Mouse (Mus musculus) hindbrain, embryonic 16.5 days (tissue): ENCODE results near the gene Spred2. TPM values are rescaled to one million over a fixed set of nuclear protein-coding genes. Genes with fewer than 3 reads are reported as not detected.

ENCODE experiments used
- ATAC-seq: fragments of 200-750 bp; cut with Nextera tagmentation; 2 replicates; pipeline ENCODE4 v1.8.0; 2017; ENCODE audit warnings: moderate TSS enrichment, moderate library complexity
- H3K27ac ChIP-seq: fragments of 300-500 bp; sonication (generic); 2 replicates; pipeline ENCODE4 v1.5.1; 2014; ENCODE audit warnings: low read depth, mild to moderate bottlenecking, control low read depth, low read length, moderate library complexity
- H3K27me3 ChIP-seq: fragments of 300-500 bp; sonication (generic); replicated peaks from 2 replicates; pipeline ENCODE4 v1.6.1; 2014; ENCODE audit warnings: low read length; ENCODE audit not compliant: control insufficient read depth, insufficient read depth
- H3K36me3 ChIP-seq: fragments of 300-500 bp; sonication (generic); 2 replicates; pipeline ENCODE4 v1.6.1; 2014; ENCODE audit warnings: mild to moderate bottlenecking, low read length, moderate library complexity, mixed read lengths; ENCODE audit not compliant: control insufficient read depth, insufficient read depth
- H3K4me1 ChIP-seq: fragments of 300-500 bp; sonication (generic); 2 replicates; pipeline ENCODE4 v1.6.1; 2014; ENCODE audit warnings: low read depth, low read length; ENCODE audit not compliant: control insufficient read depth, insufficient read depth
- H3K4me2 ChIP-seq: fragments of 300-500 bp; sonication (generic); 2 replicates; pipeline ENCODE4 v1.6.1; 2014; ENCODE audit warnings: mild to moderate bottlenecking, low read length, control low read depth, moderate library complexity
- H3K4me3 ChIP-seq: fragments of 300-500 bp; sonication (generic); 2 replicates; pipeline ENCODE4 v1.5.1; 2014; ENCODE audit warnings: mild to moderate bottlenecking, low read length, control low read depth, moderate library complexity
- H3K9ac ChIP-seq: fragments of 300-500 bp; sonication (generic); 2 replicates; pipeline ENCODE4 v1.6.1; 2014; ENCODE audit warnings: low read depth, mild to moderate bottlenecking, control low read depth, low read length, moderate library complexity
- H3K9me3 ChIP-seq: fragments of 300-500 bp; sonication (generic); 2 replicates; pipeline ENCODE4 v1.6.1; 2014; ENCODE audit warnings: mild to moderate bottlenecking, low read length, moderate library complexity; ENCODE audit not compliant: control insufficient read depth
- WGBS: fragments of 180-500 bp; shearing (Covaris S2); extraction: QIAGEN DNeasy Blood & Tissue Kit; methylation state at CpG from one replicate; pipeline ENCODE4 v1.1.7; 2014; 5-methylcytosine and 5-hydroxymethylcytosine counted together
- polyA plus RNA-seq: library from polyadenylated mRNA; unstranded; fragments of >200 nt; fragmentation: Nextera tagmentation; extraction: Ambion mirVana; gene quantifications from 2 replicates; pipeline ENCODE4 v1.2.1, GENCODE M21; 2015

The Spred2 gene
- polyA plus RNA-seq, 1 experiment from 2014 or later: 7.4 TPM

- H3K4me1 ChIP-seq: peaks cover 6% of the 10 kb centered on the region; the same call in 1 of the 2 replicates
- H3K4me3 ChIP-seq: no peak overlapping the region
- WGBS: 88% methylated on average over 6 of the region's 7 CpGs
- H3K36me3 ChIP-seq: no peaks in the 10 kb centered on the region
- H3K27ac ChIP-seq: no peak overlapping the region
- ATAC-seq: no peak
- H3K9ac ChIP-seq: no peak overlapping the region
- no peaks in the 10 kb centered on the region for H3K9me3 ChIP-seq
- H3K27me3 ChIP-seq: no peaks in the 10 kb centered on the region
- H3K4me2 ChIP-seq: no peak overlapping the region
Observed at GRCm38 (mm10) chr11:19946721-19947120, 22.5 kb downstream of the Spred2 start.

DNA sequence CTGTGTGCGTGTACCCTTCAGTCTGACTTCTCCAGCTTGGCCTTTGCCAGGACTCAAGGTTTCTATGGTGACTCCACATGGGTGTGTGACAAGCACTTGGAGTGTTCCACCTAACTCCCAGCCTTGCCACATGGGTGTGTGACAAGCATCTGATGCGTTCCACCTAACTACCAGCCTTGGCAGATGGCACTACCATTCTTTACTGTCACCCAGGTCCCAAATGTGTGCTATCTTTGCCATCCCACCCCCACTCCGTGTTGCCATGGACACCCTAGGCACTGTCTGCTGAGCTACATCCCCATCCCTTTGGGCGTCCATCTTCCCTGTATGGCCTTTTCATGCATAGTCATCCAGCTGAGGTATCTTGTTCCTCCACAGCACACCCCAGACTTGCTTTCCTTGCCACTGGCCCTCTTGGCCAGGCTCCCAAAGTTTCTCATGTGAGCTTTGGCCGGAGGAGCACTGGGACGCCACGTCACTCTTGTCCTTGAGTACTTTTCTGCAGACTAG lies 23.5 kb downstream of the Spred2 start:
- WGBS: 69% methylated on average over 7 of the region's 7 CpGs
- H3K4me2 ChIP-seq: no peak overlapping the region
- no peak overlapping the region for H3K9ac ChIP-seq
- no peaks in the 10 kb centered on the region for H3K27me3 ChIP-seq
- no peak overlapping the region for H3K4me3 ChIP-seq
- H3K4me1 ChIP-seq: peaks cover 5% of the 10 kb centered on the region; the same call in 1 of the 2 replicates
- no peaks in the 10 kb centered on the region for H3K36me3 ChIP-seq
- ATAC-seq: peak; percentile 32; the same call in 1 of the 2 replicates
- no peaks in the 10 kb centered on the region for H3K9me3 ChIP-seq
- H3K27ac ChIP-seq: no peak overlapping the region

- Histone ChIP-seq H3K36me3 (no peaks in the 10 kb centered on the region), H3K9me3 (no peaks in the 10 kb centered on the region), H3K9ac (no peak overlapping the region), H3K4me2 (no peak overlapping the region), H3K27ac (no peak overlapping the region), H3K4me1 (peaks cover 5% of the 10 kb centered on the region; the same call in 1 of the 2 replicates), H3K4me3 (no peak overlapping the region), H3K27me3 (no peaks in the 10 kb centered on the region)
- 73% methylated on average over 5 of the region's 5 CpGs for WGBS
- ATAC-seq: no peak
Observed at GRCm38 (mm10) chr11:19949725-19950124, 25.6 kb downstream of the Spred2 start.

- no peak for ATAC-seq
- Histone ChIP-seq H3K36me3 (no peaks in the 10 kb centered on the region), H3K27me3 (no peaks in the 10 kb centered on the region), H3K9me3 (no peaks in the 10 kb centered on the region), H3K27ac (no peak overlapping the region), H3K4me2 (no peak overlapping the region), H3K4me3 (no peak overlapping the region), H3K4me1 (peaks cover 5% of the 10 kb centered on the region; the same call in 1 of the 2 replicates), H3K9ac (no peak overlapping the region)
- 75% methylated on average over 8 of the region's 8 CpGs for WGBS
Observed at GRCm38 (mm10) chr11:19950169-19950568, 26.0 kb downstream of the Spred2 start.

GRCm38 (mm10) chr11:19952963-19953362 lies 28.8 kb downstream of the Spred2 start:
- Histone ChIP-seq H3K27me3 (no peaks in the 10 kb centered on the region), H3K4me1 (no peaks in the 10 kb centered on the region), H3K36me3 (no peaks in the 10 kb centered on the region), H3K4me2 (no peak overlapping the region), H3K9me3 (no peaks in the 10 kb centered on the region), H3K27ac (no peak overlapping the region), H3K4me3 (no peak overlapping the region), H3K9ac (no peak overlapping the region)
- WGBS: 71% methylated on average over 8 of the region's 8 CpGs
- ATAC-seq: no peak

DNA sequence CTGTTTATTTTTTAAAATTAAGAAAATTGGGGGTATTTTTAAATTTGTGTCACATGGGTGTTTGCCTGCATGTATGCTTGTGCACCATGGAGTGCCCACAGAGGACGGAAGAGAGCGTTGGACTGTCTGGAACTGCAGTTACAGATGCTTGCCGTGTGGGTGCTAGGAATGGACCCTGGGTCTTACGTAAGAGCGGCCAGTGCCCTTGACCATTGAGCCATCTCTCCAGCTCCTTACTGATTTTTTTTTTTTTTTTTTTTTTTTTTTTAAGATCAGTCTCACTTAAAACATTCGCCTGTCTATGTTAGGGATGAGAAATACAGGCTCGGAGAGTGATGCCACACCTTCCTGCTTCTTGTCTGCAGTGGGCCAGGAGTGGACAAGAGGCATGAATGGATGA lies 29.7 kb downstream of the Spred2 start:
- no peaks in the 10 kb centered on the region for H3K27me3 ChIP-seq
- no peak overlapping the region for H3K27ac ChIP-seq
- no peak for ATAC-seq
- H3K4me1 ChIP-seq: no peaks in the 10 kb centered on the region
- 96% methylated on average over 7 of the region's 7 CpGs for WGBS
- no peak overlapping the region for H3K4me2 ChIP-seq
- no peak overlapping the region for H3K9ac ChIP-seq
- no peaks in the 10 kb centered on the region for H3K36me3 ChIP-seq
- H3K4me3 ChIP-seq: no peak overlapping the region
- H3K9me3 ChIP-seq: no peaks in the 10 kb centered on the region

DNA sequence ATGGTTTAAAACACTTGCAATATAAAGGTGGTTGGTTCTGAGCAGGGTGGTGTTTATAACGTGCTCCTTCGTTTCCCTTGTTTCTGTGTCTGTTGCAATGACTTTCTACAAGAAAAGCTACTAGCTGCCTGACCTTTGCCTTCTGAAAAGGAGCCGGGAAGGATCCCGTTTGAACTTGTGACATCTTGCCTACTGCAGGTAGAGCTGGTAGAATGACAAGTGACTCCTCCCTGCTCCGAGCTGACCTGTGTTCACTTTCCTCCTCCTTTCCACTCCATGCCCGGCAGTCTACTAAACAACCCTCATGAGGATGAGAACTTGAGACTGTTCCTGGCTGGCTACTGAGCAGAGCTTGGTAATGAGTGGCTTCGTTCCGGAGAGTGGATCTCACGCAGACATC lies 30.9 kb downstream of the Spred2 start:
- Histone ChIP-seq H3K9me3 (no peaks in the 10 kb centered on the region), H3K4me1 (no peaks in the 10 kb centered on the region), H3K9ac (no peak overlapping the region), H3K4me2 (no peak overlapping the region), H3K4me3 (no peak overlapping the region), H3K36me3 (no peaks in the 10 kb centered on the region), H3K27ac (no peak overlapping the region), H3K27me3 (no peaks in the 10 kb centered on the region)
- 86% methylated on average over 9 of the region's 9 CpGs for WGBS
- no peak for ATAC-seq

DNA sequence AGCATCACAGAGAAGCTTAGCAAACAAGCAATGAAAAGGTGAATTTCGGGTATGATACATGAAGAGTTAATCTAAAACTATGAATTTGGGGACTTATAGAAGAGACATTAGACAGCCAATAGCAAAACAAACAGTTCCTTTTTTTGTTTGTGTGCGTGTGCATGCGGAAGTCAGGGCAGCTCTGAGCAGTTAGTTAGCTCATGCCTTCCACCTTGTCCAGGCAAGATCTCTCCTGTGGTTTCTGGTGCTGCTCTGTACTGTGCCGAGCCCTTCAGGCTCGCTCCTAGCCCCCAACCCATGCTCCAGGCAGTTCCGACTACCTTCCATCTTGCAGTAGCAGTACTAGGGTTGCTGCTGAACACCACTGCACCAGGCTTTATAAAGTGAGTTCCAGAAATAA lies 31.5 kb downstream of the Spred2 start:
- Histone ChIP-seq H3K27me3 (no peaks in the 10 kb centered on the region), H3K9me3 (no peaks in the 10 kb centered on the region), H3K9ac (no peak overlapping the region), H3K4me1 (no peaks in the 10 kb centered on the region), H3K4me3 (no peak overlapping the region), H3K27ac (no peak overlapping the region), H3K36me3 (no peaks in the 10 kb centered on the region), H3K4me2 (no peak overlapping the region)
- ATAC-seq: no peak
- WGBS: 94% methylated on average over 6 of the region's 6 CpGs

GRCm38 (mm10) chr11:19959006-19959405 lies 34.8 kb downstream of the Spred2 start:
- H3K27me3 ChIP-seq: no peaks in the 10 kb centered on the region
- 88% methylated on average over 3 of the region's 3 CpGs for WGBS
- no peak overlapping the region for H3K4me3 ChIP-seq
- no peaks in the 10 kb centered on the region for H3K9me3 ChIP-seq
- no peak for ATAC-seq
- no peak overlapping the region for H3K9ac ChIP-seq
- H3K36me3 ChIP-seq: no peaks in the 10 kb centered on the region
- peaks cover 10% of the 10 kb centered on the region for H3K4me1 ChIP-seq
- H3K27ac ChIP-seq: no peak overlapping the region
- no peak overlapping the region for H3K4me2 ChIP-seq

GRCm38 (mm10) chr11:19959897-19960296 lies 35.7 kb downstream of the Spred2 start:
- Histone ChIP-seq H3K9ac (no peak overlapping the region), H3K4me1 (peaks cover 10% of the 10 kb centered on the region), H3K4me3 (no peak overlapping the region), H3K4me2 (no peak overlapping the region), H3K36me3 (no peaks in the 10 kb centered on the region), H3K27me3 (no peaks in the 10 kb centered on the region), H3K27ac (no peak overlapping the region), H3K9me3 (no peaks in the 10 kb centered on the region)
- ATAC-seq: no peak
- WGBS: 80% methylated on average over 5 of the region's 5 CpGs
